Mouse (Mus musculus): ENCODE data around the gene Cerk. TPM values are rescaled to one million over a fixed set of nuclear protein-coding genes. Genes with fewer than 3 reads are reported as not detected.
A peak's percentile ranks its signal among the peaks of the same experiment; 100 is the strongest.
"Not testable (repeated sequence)": the region's sequence is repeated elsewhere in the genome, so short reads cannot be mapped to it uniquely, and the experiment has no call there.

Gene Cerk
- polyA plus RNA-seq, 1 experiment from 2014 or later, result 23.5 TPM

DNA sequence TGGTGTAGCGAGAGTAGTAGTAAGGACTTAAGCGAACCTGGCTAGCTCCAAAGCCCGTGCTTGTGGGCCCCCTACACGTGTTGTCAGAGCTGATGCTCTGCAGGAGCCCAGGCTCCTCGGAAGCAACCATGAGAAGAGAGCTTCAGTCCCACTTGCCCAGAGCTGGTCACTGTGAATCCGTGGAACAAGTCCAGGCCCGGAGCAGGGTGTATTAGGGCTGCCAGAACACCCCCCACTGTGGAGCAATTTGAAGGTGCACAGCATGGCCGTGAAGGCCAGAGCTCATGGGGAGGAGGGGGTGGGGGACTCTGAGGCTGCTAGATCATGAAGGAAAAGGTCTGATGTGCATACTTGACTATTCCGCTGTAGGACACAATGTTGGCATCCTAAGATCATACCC is 84.4 kb downstream of the Cerk start:
- H3K4me1 ChIP-seq, result no peaks in the 10 kb centered on the region
- no peaks in the 10 kb centered on the region for H3K27me3 ChIP-seq
- H3K9me3 ChIP-seq, result no peaks in the 10 kb centered on the region
- no peak overlapping the region for H3K9ac ChIP-seq (replicated peaks)
- no peak overlapping the region for H3K27ac ChIP-seq (replicated peaks)
- H3K4me3 ChIP-seq, result no peak overlapping the region
- 81% methylated on average over 9 of the region's 9 CpGs for WGBS
- H3K36me3 ChIP-seq, result peaks cover 18% of the 10 kb centered on the region; the same call in 1 of the 2 replicates
- no peak for ATAC-seq (replicated peaks)
- H3K4me2 ChIP-seq (replicated peaks), result no peak overlapping the region

DNA sequence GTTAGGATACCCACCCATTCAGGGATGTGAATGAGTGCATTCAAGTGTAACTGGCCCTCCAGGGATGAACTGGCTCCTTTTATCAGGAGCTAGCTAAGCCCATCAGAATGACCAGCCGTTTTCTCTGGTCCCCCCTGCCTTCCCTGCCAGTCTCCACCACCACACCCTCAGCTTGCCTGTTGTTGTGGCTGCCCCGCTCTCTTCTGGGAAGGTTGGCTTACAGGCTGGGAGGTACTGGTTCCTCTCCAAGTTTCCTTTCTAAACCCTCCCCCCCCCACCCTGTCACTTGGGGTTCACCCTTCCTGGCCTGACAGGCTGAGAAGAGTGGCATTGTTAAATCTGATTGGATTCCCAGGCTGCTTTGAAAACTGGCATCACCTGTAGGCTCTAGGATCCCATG is 88.1 kb downstream of the Cerk start:
- Histone ChIP-seq H3K4me1 (no peaks in the 10 kb centered on the region), H3K9ac (replicated peaks) (no peak overlapping the region), H3K4me3 (no peak overlapping the region), H3K9me3 (no peaks in the 10 kb centered on the region), H3K36me3 (peaks cover 20% of the 10 kb centered on the region; the same call in 1 of the 2 replicates), H3K27me3 (no peaks in the 10 kb centered on the region), H3K27ac (replicated peaks) (no peak overlapping the region), H3K4me2 (replicated peaks) (no peak overlapping the region)
- WGBS, result 22% methylated on average over 2 of the region's 2 CpGs
- ATAC-seq (replicated peaks), result no peak

DNA sequence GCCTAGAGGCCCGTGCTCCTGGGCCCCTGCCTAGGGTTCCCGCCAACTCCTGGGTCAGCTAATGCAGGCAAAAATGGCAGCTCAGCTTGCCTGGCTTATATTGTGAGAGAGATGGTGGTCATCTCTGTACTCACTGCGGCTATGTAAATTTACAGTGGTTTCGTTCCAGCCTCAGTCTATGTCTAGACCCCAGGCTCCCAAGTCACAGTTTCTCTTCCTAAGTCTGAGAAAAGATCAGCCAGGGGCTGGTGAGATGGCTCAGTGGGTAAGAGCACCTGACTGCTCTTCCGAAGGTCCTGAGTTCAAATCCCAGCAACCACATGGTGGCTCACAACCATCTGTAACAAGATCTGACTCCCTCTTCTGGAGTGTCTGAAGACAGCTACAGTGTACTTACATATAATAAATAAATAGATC is 89.3 kb downstream of the Cerk start:
- not testable (repeated sequence) for H3K27ac ChIP-seq (replicated peaks); H3K9me3 ChIP-seq; ATAC-seq (replicated peaks); H3K4me3 ChIP-seq; H3K4me1 ChIP-seq; H3K4me2 ChIP-seq (replicated peaks); H3K27me3 ChIP-seq; H3K9ac ChIP-seq (replicated peaks)
- 94% methylated on average over 5 of the region's 5 CpGs for WGBS
- H3K36me3 ChIP-seq, result peaks cover 17% of the 10 kb centered on the region; the same call in 1 of the 2 replicates

DNA sequence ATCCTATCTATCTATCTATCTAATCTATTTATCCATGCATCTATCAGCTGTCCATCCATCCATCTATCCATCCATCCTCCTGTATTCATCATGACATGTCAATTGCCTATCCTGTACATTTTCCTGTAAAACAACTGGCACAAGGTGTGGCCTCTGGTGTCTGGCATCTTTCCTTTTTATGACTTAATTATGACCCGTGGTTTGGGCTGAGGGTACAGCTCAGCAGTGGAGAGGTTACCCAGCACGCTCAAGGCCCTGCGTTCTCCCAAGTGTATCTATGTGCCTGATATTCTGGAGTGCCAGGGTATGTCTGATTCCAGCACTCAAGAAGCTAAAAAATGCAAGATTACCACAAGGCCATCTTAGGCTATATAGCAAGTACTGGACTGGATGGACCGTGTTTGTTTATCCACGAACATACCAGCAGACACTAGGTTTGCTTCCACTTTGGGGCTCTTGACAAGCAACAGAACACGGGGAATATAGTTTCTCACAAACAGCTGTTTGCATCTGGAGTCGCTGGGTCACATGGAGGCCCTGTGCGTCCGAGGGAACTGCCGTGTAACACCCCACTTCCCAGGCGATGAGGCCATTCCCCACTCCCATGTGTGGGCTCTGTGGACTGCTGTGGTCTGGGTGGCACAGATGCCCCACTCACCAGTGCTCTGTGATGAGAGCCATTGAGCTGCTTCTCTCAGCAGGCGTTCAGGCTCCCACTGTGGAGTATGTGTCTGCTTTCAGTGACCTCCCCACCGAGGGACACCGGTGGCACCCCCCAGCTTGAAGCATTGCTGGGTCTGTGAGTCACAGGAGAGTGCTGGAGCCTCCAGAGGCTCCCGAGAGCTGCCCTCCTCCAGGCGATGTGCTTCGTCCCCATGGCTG is 90.0 kb downstream of the Cerk start:
- Histone ChIP-seq H3K4me3 (no peak overlapping the region), H3K27me3 (no peaks in the 10 kb centered on the region), H3K27ac (replicated peaks) (no peak overlapping the region), H3K36me3 (peaks cover 13% of the 10 kb centered on the region; the same call in 1 of the 2 replicates), H3K4me2 (replicated peaks) (no peak overlapping the region), H3K9me3 (no peaks in the 10 kb centered on the region), H3K4me1 (no peaks in the 10 kb centered on the region), H3K9ac (replicated peaks) (no peak overlapping the region)
- 91% methylated on average over 17 of the region's 17 CpGs for WGBS
- ATAC-seq (replicated peaks), result no peak

DNA sequence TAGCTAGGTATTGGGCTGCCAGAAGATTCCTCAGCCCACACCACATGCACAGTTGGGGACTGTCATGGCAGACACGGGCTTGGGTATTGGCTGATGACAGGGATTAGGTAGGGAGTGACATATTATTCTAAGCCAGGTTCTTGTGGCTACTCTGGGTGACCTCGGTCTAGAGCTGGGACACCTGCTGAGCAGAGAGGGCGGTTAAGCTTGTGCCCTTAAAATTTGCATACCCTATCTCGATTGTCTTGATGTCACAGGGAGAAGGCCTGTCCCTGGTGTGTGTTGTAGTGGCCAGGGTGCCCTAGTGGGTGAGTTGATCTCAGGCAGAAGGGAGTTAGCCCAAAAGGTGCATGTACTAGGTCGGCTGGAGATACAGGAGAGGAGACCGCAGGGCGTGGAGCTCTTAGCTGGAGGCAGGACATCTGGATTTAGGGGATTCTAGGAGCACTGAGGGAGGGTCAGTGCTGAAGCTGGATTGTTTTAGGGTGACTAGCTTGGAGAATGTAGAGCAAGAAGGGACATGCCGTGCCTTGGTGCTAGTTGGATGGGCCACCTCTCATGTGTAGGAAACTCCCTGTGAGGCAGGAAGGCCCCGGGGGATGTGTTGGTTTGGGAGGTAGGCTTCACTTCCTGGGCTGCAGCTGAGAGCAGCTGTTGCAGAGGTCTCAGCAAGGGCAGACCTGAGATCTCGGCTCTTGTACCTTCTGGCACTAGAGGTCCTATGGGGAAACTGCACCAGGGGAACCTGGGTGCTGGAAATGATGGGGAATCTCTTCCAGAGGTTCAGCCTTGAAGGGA is 91.4 kb downstream of the Cerk start:
- Histone ChIP-seq H3K36me3 (peaks cover 13% of the 10 kb centered on the region; the same call in 1 of the 2 replicates), H3K4me3 (no peak overlapping the region), H3K27ac (replicated peaks) (no peak overlapping the region), H3K9ac (replicated peaks) (no peak overlapping the region), H3K4me1 (peaks cover 8% of the 10 kb centered on the region), H3K9me3 (no peaks in the 10 kb centered on the region), H3K27me3 (no peaks in the 10 kb centered on the region), H3K4me2 (replicated peaks) (no peak overlapping the region)
- no peak for ATAC-seq (replicated peaks)
- 88% methylated on average over 10 of the region's 10 CpGs for WGBS

DNA sequence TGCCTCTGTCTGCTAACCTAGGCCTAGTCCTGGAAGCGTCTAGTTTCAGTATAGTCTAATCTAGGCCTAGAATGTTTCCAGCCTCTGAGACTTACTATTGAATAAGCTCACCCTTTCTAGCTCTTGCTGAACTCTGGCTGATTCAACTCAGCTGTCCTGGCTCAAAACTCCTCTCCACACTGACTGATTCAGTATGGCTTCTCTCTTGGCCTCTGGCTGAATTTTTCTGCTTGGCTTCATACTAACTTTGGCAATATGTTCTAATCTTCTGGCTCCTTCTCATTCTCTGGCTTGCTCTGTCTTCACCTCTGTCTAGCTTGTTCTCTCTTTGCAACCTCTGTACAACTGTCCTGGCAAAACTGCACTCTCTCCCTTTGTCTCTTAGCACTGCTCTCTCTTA is 92.7 kb downstream of the Cerk start:
- Histone ChIP-seq H3K27me3 (no peaks in the 10 kb centered on the region), H3K4me1 (peaks cover 19% of the 10 kb centered on the region), H3K9me3 (no peaks in the 10 kb centered on the region), H3K9ac (replicated peaks) (no peak overlapping the region), H3K4me2 (replicated peaks) (no peak overlapping the region), H3K27ac (replicated peaks) (no peak overlapping the region), H3K36me3 (peaks cover 13% of the 10 kb centered on the region; the same call in 1 of the 2 replicates), H3K4me3 (no peak overlapping the region)
- WGBS, result 97% methylated on average over 1 of the region's 1 CpGs
- no peak for ATAC-seq (replicated peaks)

DNA sequence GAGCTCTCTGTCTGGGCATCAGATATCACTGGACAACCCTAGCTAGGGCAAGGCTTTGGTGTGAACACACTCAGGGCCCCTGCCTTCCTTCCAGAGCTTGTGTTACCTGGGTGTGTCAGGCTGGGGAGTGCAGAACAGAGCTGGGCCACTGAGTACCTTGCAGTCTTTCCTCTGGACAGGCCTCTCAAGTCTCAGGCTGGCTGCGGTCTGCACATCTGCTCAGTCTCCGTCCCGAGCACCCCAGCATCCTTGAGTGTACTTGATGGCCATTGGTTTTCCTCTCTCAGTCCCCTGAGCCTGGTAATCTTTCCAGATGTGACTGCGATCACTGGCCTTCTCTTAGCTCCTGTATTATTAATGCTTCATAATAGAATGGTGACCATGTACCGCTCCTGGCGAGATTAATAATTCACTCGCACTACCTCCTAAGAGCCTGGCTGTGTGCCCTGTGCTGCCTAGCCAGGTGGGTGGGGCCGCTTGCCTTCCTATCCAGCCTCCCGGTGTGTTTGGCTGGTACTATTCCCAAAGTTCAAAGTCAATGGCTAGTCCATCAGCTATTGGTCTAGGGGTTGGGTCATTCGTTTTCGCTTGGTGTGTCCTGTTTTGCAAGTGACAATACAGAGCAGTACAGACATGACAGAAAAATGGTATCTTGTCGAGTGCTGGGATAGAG is 93.8 kb downstream of the Cerk start:
- no peak for ATAC-seq (replicated peaks)
- WGBS, result 85% methylated on average over 12 of the region's 12 CpGs
- H3K27ac ChIP-seq (replicated peaks), result no peak overlapping the region

DNA sequence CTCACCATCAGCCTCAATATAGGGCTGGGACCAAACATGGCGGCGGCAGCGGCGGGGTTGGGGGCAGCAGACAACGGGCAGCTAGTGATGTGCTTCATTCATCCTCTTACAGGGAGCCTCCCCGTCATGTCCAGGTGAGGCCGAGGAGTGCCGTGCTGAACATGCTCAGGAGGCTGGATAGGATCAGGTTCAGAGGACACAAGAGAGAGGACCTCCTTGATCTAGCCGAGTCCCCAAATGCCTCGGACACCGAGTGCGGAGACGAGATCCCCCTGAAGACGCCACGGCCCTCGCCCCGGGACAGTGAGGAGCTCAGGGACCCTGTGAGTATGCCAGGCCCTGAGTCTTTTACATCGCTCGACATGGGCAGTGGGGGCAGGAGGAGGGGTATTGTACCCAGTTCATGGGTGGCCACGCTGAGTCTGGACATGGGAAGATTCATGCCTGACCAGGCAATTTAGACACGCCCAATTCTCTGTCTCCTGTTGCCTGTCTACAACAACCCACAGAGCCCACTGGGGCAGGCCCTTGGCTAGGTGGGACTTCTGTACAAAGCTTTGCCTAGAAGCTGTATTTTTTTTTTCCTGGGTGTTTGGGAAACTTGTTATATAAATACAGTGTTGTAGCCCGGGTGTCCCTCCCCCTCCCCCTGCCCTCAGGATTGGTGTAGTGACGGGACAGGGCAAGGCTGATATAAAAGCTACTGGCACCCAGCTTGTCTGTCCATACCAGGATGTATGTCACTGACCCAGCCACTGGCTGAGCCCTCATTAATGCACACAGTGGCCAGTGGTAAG is 94.5 kb downstream of the Cerk start:
- ATAC-seq (replicated peaks), result no peak
- H3K27me3 ChIP-seq, result no peaks in the 10 kb centered on the region
- peaks cover 13% of the 10 kb centered on the region; the same call in 1 of the 2 replicates for H3K36me3 ChIP-seq
- no peak overlapping the region for H3K4me3 ChIP-seq
- H3K27ac ChIP-seq (replicated peaks), result no peak overlapping the region
- no peaks in the 10 kb centered on the region for H3K9me3 ChIP-seq
- H3K9ac ChIP-seq (replicated peaks), result no peak overlapping the region
- WGBS, result 88% methylated on average over 23 of the region's 23 CpGs
- H3K4me1 ChIP-seq, result peaks cover 38% of the 10 kb centered on the region
- H3K4me2 ChIP-seq (replicated peaks), result no peak overlapping the region

More for the DNA sequence above, 93.8 kb downstream of the Cerk start:
- Histone ChIP-seq H3K4me3 (no peak overlapping the region), H3K4me2 (replicated peaks) (no peak overlapping the region), H3K27me3 (no peaks in the 10 kb centered on the region), H3K36me3 (peaks cover 13% of the 10 kb centered on the region; the same call in 1 of the 2 replicates), H3K9me3 (no peaks in the 10 kb centered on the region), H3K4me1 (peaks cover 30% of the 10 kb centered on the region), H3K9ac (replicated peaks) (no peak overlapping the region)

DNA sequence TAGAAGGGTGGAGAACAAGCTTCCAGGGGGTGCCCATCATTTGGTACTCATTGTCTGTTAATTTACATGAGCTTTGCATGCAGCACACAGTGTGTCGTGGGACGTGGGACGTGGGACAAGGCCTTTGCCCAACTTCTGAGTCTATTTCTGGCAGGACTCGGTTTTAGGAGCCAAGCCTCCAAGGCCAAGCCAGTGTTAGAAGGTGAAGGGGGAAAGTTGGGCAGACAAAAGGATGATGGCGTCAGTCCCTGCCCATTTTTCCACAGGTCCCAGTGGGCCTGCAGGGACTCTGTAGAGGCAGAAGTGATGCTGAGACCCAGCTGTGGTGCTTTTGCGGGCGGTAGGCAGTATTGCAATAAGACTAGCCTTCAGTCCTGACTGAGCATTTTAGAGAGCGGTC is 95.4 kb downstream of the Cerk start:
- Histone ChIP-seq H3K4me1 (peaks cover 46% of the 10 kb centered on the region), H3K9ac (replicated peaks) (no peak overlapping the region), H3K9me3 (no peaks in the 10 kb centered on the region), H3K27ac (replicated peaks) (no peak overlapping the region), H3K27me3 (no peaks in the 10 kb centered on the region), H3K36me3 (peaks cover 13% of the 10 kb centered on the region; the same call in 1 of the 2 replicates), H3K4me3 (no peak overlapping the region), H3K4me2 (replicated peaks) (no peak overlapping the region)
- no peak for ATAC-seq (replicated peaks)
- WGBS, result 89% methylated on average over 8 of the region's 8 CpGs

DNA sequence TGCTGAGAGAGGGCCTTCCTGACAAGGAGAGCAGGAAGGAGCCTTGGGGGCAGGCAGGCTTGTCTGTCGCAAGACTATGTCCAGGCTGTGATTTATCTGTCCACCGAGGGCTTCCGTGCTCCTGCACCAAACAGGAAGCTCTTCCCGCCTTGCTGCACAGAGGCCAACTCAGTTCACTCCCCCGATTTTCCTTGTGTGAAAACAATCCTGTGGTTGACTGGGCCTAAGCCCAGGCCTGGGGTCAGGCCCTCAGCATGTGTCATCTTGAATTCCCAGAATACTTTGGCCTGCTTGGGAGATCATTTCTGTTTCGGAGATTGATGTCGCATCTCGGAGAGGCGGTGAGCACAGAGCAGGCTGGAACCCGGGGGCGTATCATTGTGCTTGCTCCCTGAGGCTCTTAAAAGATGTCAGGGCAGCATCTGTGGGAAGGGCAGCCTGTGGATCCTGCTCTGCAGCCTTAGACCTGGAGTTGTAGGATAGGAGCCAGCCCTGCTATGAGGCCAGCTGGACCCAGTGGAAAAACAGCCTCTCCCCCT is 95.9 kb downstream of the Cerk start:
- peak overlapping the region; percentile 25; the same call in 1 of the 2 replicates for H3K27ac ChIP-seq (replicated peaks)
- H3K4me3 ChIP-seq, result no peak overlapping the region
- H3K9ac ChIP-seq (replicated peaks), result no peak overlapping the region
- no peaks in the 10 kb centered on the region for H3K27me3 ChIP-seq
- H3K4me1 ChIP-seq, result peaks cover 51% of the 10 kb centered on the region
- H3K36me3 ChIP-seq, result peaks cover 11% of the 10 kb centered on the region; the same call in 1 of the 2 replicates
- no peaks in the 10 kb centered on the region for H3K9me3 ChIP-seq
- no peak for ATAC-seq (replicated peaks)
- WGBS, result 82% methylated on average over 11 of the region's 11 CpGs
- H3K4me2 ChIP-seq (replicated peaks), result no peak overlapping the region
